10 mouse cellular contexts compared by ENCODE assay signal in the genomic region with DNA sequence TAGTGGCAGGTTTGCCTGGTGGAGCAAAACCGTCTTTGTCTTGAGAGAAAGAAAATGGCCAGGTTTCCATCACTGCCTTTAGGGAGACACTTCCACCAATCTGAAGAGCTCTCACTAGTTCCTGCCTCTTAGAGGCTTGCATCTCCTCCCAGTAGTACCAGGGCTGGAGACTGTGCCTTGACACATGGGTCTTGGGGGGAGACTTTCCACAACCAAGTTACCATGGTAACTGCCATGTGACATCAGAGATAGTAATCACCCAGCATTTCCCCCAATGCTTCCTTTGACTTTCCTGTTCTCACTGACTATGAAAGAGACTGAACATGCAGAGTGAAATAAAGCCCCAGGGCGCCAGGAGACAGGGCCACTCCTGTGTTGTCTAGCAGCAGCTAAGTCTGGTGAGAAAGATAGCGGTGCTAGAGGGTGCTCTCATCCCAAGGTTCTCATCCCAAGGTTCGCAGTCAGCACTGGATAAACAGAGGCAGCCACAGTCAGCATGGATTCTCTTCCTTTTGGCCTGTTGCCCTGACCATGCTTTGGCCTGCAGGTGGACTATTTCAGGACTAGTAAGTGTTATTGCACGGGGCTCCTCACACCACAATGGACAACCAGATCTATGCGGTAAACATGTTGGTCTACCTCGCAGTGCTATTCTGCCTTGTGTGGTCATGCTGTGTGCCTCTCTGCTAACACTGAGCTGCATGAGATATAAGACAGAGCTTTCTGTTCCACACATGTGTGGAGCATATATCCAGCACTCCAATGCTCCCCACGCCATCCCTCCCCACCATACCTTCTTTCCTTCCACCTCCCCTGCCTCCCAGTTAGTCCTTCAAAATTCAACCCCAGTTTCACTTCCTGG.
DNase-seq lines count a peak whose midpoint lies in the region; ATAC-seq lines count a peak whose summit lies in the region.
"Had no signal": no experiment of that assay in that cellular context is flagged by ENCODE, and none has a peak within 500 bp of the region (broad histone marks: within the 10 kb centered on the region; RNA-seq: fewer than 3 reads in every experiment).

No protein-coding gene starts in this region.

- H3K4me1 ChIP-seq in forebrain, embryonic 10.5 days = peaks cover 37% of the 10 kb centered on the region
- H3K4me1 ChIP-seq in forebrain, embryonic 11.5 days (replicated peaks; ENCODE audit: control insufficient read depth, insufficient read depth, low read length) = peaks cover 8% of the 10 kb centered on the region; the same call in 1 of the 2 replicates
- peaks cover 24% of the 10 kb centered on the region for H3K4me1 ChIP-seq in lung, embryonic 15.5 days
- peaks cover 28% of the 10 kb centered on the region for H3K4me1 ChIP-seq in forebrain, embryonic 16.5 days (replicated peaks; ENCODE audit: control insufficient read depth, insufficient read depth, low read length)

- no peak for ATAC-seq in forebrain, embryonic 11.5 days (replicated peaks; ENCODE audit: low FRiP score)
- peak; percentile 46; the same call in 1 of the 2 replicates for ATAC-seq in lung, embryonic 15.5 days (ENCODE audit: borderline replicate concordance, extremely low read depth, low FRiP score, low TSS enrichment)
- ATAC-seq in forebrain, embryonic 16.5 days = peak; percentile 36; the same call in 1 of the 2 replicates

- H3K4me3 ChIP-seq in forebrain, embryonic 10.5 days = no peak overlapping the region
- no peak overlapping the region for H3K4me3 ChIP-seq in forebrain, embryonic 11.5 days (ENCODE audit: low read depth, low read length)
- no peak overlapping the region for H3K4me3 ChIP-seq in lung, embryonic 15.5 days
- H3K4me3 ChIP-seq in forebrain, embryonic 16.5 days (replicated peaks; ENCODE audit: low read length) = no peak overlapping the region

- no peak for DNase-seq in forebrain, embryonic 10.5 days (ENCODE audit: extremely low spot score, low spot score)
- no peak for DNase-seq in forebrain, embryonic 11.5 days (ENCODE audit: low spot score)
- no peak for DNase-seq in lung, postnatal 25 days (ENCODE audit: low spot score)
- peak; percentile 8 for DNase-seq in naive thymus-derived CD4-positive, alpha-beta T cell, adult 2 months (ENCODE audit: low read depth)
- DNase-seq in urinary bladder, adult 2 months (ENCODE audit: low spot score) = no peak
- no peak for DNase-seq in layer of hippocampus, postnatal 14 days (ENCODE audit: low spot score in 2 of 2)
- DNase-seq: heart, adult 11 months had no signal

- 80% methylated on average over 8 of the region's 8 CpGs for WGBS in forebrain, embryonic 10.5 days
- 85% methylated on average over 8 of the region's 8 CpGs for whole genome bisulfite sequencing in forebrain, embryonic 11.5 days
- 46% methylated on average over 8 of the region's 8 CpGs for WGBS in lung, embryonic 15.5 days
- 75% methylated on average over 8 of the region's 8 CpGs for WGBS in forebrain, embryonic 16.5 days

- no peaks in the 10 kb centered on the region for H3K9me3 ChIP-seq in forebrain, embryonic 10.5 days
- H3K9me3 ChIP-seq in forebrain, embryonic 11.5 days (ENCODE audit: control insufficient read depth, low read length) = no peaks in the 10 kb centered on the region
- no peaks in the 10 kb centered on the region for H3K9me3 ChIP-seq in lung, embryonic 15.5 days
- H3K9me3 ChIP-seq in forebrain, embryonic 16.5 days (ENCODE audit: control insufficient read depth, low read length) = no peaks in the 10 kb centered on the region

- no peaks in the 10 kb centered on the region for H3K36me3 ChIP-seq in forebrain, embryonic 10.5 days (replicated peaks)
- no peaks in the 10 kb centered on the region for H3K36me3 ChIP-seq in forebrain, embryonic 11.5 days (ENCODE audit: control insufficient read depth, insufficient read depth, low read length)
- no peaks in the 10 kb centered on the region for H3K36me3 ChIP-seq in lung, embryonic 15.5 days
- H3K36me3 ChIP-seq in forebrain, embryonic 16.5 days (ENCODE audit: control insufficient read depth, insufficient read depth) = no peaks in the 10 kb centered on the region

- no peak overlapping the region for H3K9ac ChIP-seq in forebrain, embryonic 11.5 days (ENCODE audit: low read length)
- no peak overlapping the region for H3K9ac ChIP-seq in lung, embryonic 15.5 days
- H3K9ac ChIP-seq in forebrain, embryonic 16.5 days (replicated peaks; ENCODE audit: low read depth, low read length) = no peak overlapping the region
- H3K9ac ChIP-seq: liver, embryonic 14.5 days had no signal

- H3K4me2 ChIP-seq in forebrain, embryonic 11.5 days (ENCODE audit: low read depth, low read length, severe bottlenecking) = no peak overlapping the region
- H3K4me2 ChIP-seq in lung, embryonic 15.5 days = no peak overlapping the region
- H3K4me2 ChIP-seq in forebrain, embryonic 16.5 days (ENCODE audit: low read length) = no peak overlapping the region

- no peaks in the 10 kb centered on the region for H3K27me3 ChIP-seq in forebrain, embryonic 10.5 days (ENCODE audit: poor library complexity, severe bottlenecking)
- no peaks in the 10 kb centered on the region for H3K27me3 ChIP-seq in forebrain, embryonic 11.5 days (ENCODE audit: control insufficient read depth, insufficient read depth, low read length)
- no peaks in the 10 kb centered on the region for H3K27me3 ChIP-seq in lung, embryonic 15.5 days
- no peaks in the 10 kb centered on the region for H3K27me3 ChIP-seq in forebrain, embryonic 16.5 days (replicated peaks; ENCODE audit: control insufficient read depth, insufficient read depth, low read length)

- peak overlapping the region; percentile 60 for H3K27ac ChIP-seq in forebrain, embryonic 10.5 days
- H3K27ac ChIP-seq in forebrain, embryonic 11.5 days (ENCODE audit: low read depth, low read length) = no peak overlapping the region
- peak overlapping the region; percentile 30; the same call in 1 of the 2 replicates for H3K27ac ChIP-seq in lung, embryonic 15.5 days
- peak overlapping the region; percentile 17; the same call in 1 of the 2 replicates for H3K27ac ChIP-seq in forebrain, embryonic 16.5 days (ENCODE audit: low read length)
- H3K27ac ChIP-seq: liver, embryonic 14.5 days had no signal
